Mouse (Mus musculus) C2C12 (cell line): ENCODE data around the gene Gm42420.

Experiments
- CEBPB ChIP-seq: IDR thresholded peaks from one replicate; pipeline ENCODE4 v1.6.1; 2011; ENCODE audit warnings: low read depth, mild to moderate bottlenecking, control low read depth, moderate library complexity
- CTCF ChIP-seq: IDR thresholded peaks from one replicate; pipeline ENCODE4 v1.5.1; 2011; ENCODE audit not compliant: control insufficient read depth, insufficient read depth, insufficient read length
- FOSL1 ChIP-seq: IDR thresholded peaks from one replicate; pipeline ENCODE4 v1.8.0; 2011; ENCODE audit warnings: mild to moderate bottlenecking, low read length; ENCODE audit not compliant: poor library complexity, insufficient read depth, severe bottlenecking
- MAX ChIP-seq: IDR thresholded peaks from one replicate; pipeline ENCODE4 v1.6.1; 2011; ENCODE audit warnings: mild to moderate bottlenecking, control low read depth
- MYOD1 ChIP-seq: IDR thresholded peaks from one replicate; pipeline ENCODE4 v1.6.1; 2011; ENCODE audit warnings: low read depth; ENCODE audit not compliant: control insufficient read depth, insufficient read length
- USF1 ChIP-seq: IDR thresholded peaks from one replicate; pipeline ENCODE4 v1.6.1; 2011; ENCODE audit warnings: low read depth, mild to moderate bottlenecking, control low read depth, moderate library complexity

GRCm38 (mm10) chr6:39604565-39604964 lies 19.0 kb downstream of the Gm42420 start:
- TF ChIP-seq CTCF (no peak), CEBPB (no peak), MAX (no peak), USF1 (no peak), MYOD1 (no peak), FOSL1 (no peak)
